Mouse (Mus musculus) CD4-positive, CD25-positive, alpha-beta regulatory T cell, adult 4 months (primary cell): ENCODE data around the gene Slc29a1. TPM values are rescaled to one million over a fixed set of nuclear protein-coding genes. Genes with fewer than 3 reads are reported as not detected.
A peak's percentile ranks its signal among the peaks of the same experiment; 100 is the strongest.

Experiments used
- ATAC-seq: one replicate; pipeline ENCODE4 v1.8.0; 2017
- polyA plus RNA-seq, 2 experiments: library from polyadenylated mRNA; unstranded; fragments of 100-300 nt; shearing (Covaris generic); gene quantifications; one replicate each; pipeline ENCODE4 v1.2.1; 2017

The Slc29a1 gene
- polyA plus RNA-seq, 2 experiments from 2014 or later = 88.0 to 154 TPM

GRCm38 (mm10) chr17:45610144-45610866 lies 10.9 kb upstream of the Slc29a1 start:
- no peak for ATAC-seq

GRCm38 (mm10) chr17:45608396-45608795 lies 9.0 kb upstream of the Slc29a1 start:
- no peak for ATAC-seq

GRCm38 (mm10) chr17:45606992-45607879 lies 7.8 kb upstream of the Slc29a1 start:
- ATAC-seq = no peak

- no peak for ATAC-seq
Measured at GRCm38 (mm10) chr17:45602984-45603383, 3.6 kb upstream of the Slc29a1 start.

GRCm38 (mm10) chr17:45601877-45602304 lies 2.5 kb upstream of the Slc29a1 start, which contains the start of gene Mymx:
Gene Mymx (minus strand): TSS chr17:45602102.
- no peak for ATAC-seq

GRCm38 (mm10) chr17:45601325-45601724 lies 1.9 kb upstream of the Slc29a1 start:
- ATAC-seq = no peak

- ATAC-seq = no peak
Measured at GRCm38 (mm10) chr17:45600267-45600666, 861 bp upstream of the Slc29a1 start.

- no peak for ATAC-seq
Measured at GRCm38 (mm10) chr17:45598891-45599290, 515 bp downstream of the Slc29a1 start.

GRCm38 (mm10) chr17:45598376-45598775 lies 1.0 kb downstream of the Slc29a1 start:
- no peak for ATAC-seq

- ATAC-seq = no peak
Measured at GRCm38 (mm10) chr17:45597787-45598186, 1.6 kb downstream of the Slc29a1 start.

GRCm38 (mm10) chr17:45596631-45597396 lies 2.6 kb downstream of the Slc29a1 start:
- peak; percentile 21 for ATAC-seq

GRCm38 (mm10) chr17:45595736-45596390 lies 3.5 kb downstream of the Slc29a1 start:
- ATAC-seq = peak; percentile 10

- ATAC-seq = peak; percentile 73
Measured at GRCm38 (mm10) chr17:45594881-45595735, 4.3 kb downstream of the Slc29a1 start.

- no peak for ATAC-seq
Measured at GRCm38 (mm10) chr17:45594195-45594594, 5.2 kb downstream of the Slc29a1 start.

- no peak for ATAC-seq
Measured at GRCm38 (mm10) chr17:45593479-45593878, 5.9 kb downstream of the Slc29a1 start.

- no peak for ATAC-seq
Measured at GRCm38 (mm10) chr17:45592606-45593431, 6.6 kb downstream of the Slc29a1 start.

GRCm38 (mm10) chr17:45591701-45592605 lies 7.5 kb downstream of the Slc29a1 start:
- no peak for ATAC-seq

GRCm38 (mm10) chr17:45590410-45590809 lies 9.0 kb downstream of the Slc29a1 start:
- ATAC-seq = no peak

GRCm38 (mm10) chr17:45589844-45590243 lies 9.6 kb downstream of the Slc29a1 start:
- ATAC-seq = no peak
